Mouse (Mus musculus) right cerebral cortex, postnatal 36 days (tissue): Measurements from ENCODE around the gene Olfr159.
"Not testable (repeated sequence)": the region's sequence is repeated elsewhere in the genome, so short reads cannot be mapped to it uniquely, and the experiment has no call there.

Source experiments
- DNase-seq, 2 experiments: peaks; one replicate each; pipeline ENCODE4 v3.0.0; 2022; ENCODE audit warnings: low spot score in 2 of 2, mixed read lengths in 1 of 2

Gene Olfr159

GRCm38 (mm10) chr4:43770909-43771308 is at the start of gene Olfr159:
Gene Olfr159 (minus strand): TSS chr4:43771009.
- DNase-seq: no peak

GRCm38 (mm10) chr4:43798936-43799335 is 28.1 kb upstream of the Olfr159 start:
- no peak for DNase-seq

GRCm38 (mm10) chr4:43795844-43796243 is 25.0 kb upstream of the Olfr159 start:
- not testable (repeated sequence) for DNase-seq

- no peak for DNase-seq
These were observed 24.5 kb upstream of the Olfr159 start for GRCm38 (mm10) chr4:43795296-43795695.

GRCm38 (mm10) chr4:43772304-43772703 is 1.5 kb upstream of the Olfr159 start:
- DNase-seq: no peak

GRCm38 (mm10) chr4:43771626-43772025 is 817 bp upstream of the Olfr159 start:
- DNase-seq: no peak

GRCm38 (mm10) chr4:43769374-43769773 is 1.4 kb downstream of the Olfr159 start:
- no peak for DNase-seq

GRCm38 (mm10) chr4:43768341-43768740 is 2.5 kb downstream of the Olfr159 start:
- DNase-seq: no peak

- peak; percentile 8 to 24 for DNase-seq
These were observed 7.4 kb downstream of the Olfr159 start for GRCm38 (mm10) chr4:43763410-43763809.

- no peak for DNase-seq
These were observed 9.5 kb downstream of the Olfr159 start for GRCm38 (mm10) chr4:43761336-43761735.

- no peak for DNase-seq
These were observed 10.3 kb downstream of the Olfr159 start for GRCm38 (mm10) chr4:43760460-43760859.

GRCm38 (mm10) chr4:43759571-43760418 is 11.0 kb downstream of the Olfr159 start:
- DNase-seq: peak; percentile 4 to 9

- DNase-seq: no peak
These were observed 13.6 kb downstream of the Olfr159 start for GRCm38 (mm10) chr4:43757213-43757612.

GRCm38 (mm10) chr4:43745187-43745586 is 25.6 kb downstream of the Olfr159 start:
- DNase-seq: no peak

GRCm38 (mm10) chr4:43743099-43743498 is 27.7 kb downstream of the Olfr159 start:
- DNase-seq: no peak

GRCm38 (mm10) chr4:43742637-43743036 is 28.2 kb downstream of the Olfr159 start:
- no peak for DNase-seq

- DNase-seq: no peak
These were observed 29.3 kb downstream of the Olfr159 start for GRCm38 (mm10) chr4:43741526-43741925.

- no peak for DNase-seq
These were observed 31.7 kb downstream of the Olfr159 start for GRCm38 (mm10) chr4:43738989-43739674.

GRCm38 (mm10) chr4:43737144-43737543 is 33.7 kb downstream of the Olfr159 start:
- no peak for DNase-seq

GRCm38 (mm10) chr4:43733186-43733585 is 37.6 kb downstream of the Olfr159 start:
- DNase-seq: no peak

GRCm38 (mm10) chr4:43732171-43732570 is 38.6 kb downstream of the Olfr159 start:
- DNase-seq: no peak

GRCm38 (mm10) chr4:43730750-43731297 is 40.0 kb downstream of the Olfr159 start:
- DNase-seq: no peak
